Mouse (Mus musculus) frontal cortex, adult 2 months (tissue): ENCODE measurements around the gene Gm27021. TPM values are rescaled to one million over a fixed set of nuclear protein-coding genes. Genes with fewer than 3 reads are reported as not detected.

Experiments
- DNase-seq, 2 experiments: peaks; one replicate each; pipeline ENCODE4 v3.0.0; 2022; ENCODE audit warnings: low spot score in 1 of 2; ENCODE audit errors: extremely low spot score in 1 of 2
- polyA plus RNA-seq: library from polyadenylated mRNA; depleted of rRNA; stranded (reverse); fragments of >200 nt; gene quantifications from 2 replicates; pipeline ENCODE4 v1.2.3, GENCODE M21; 2012

Gene Gm27021
- polyA plus RNA-seq, 1 experiment, result 2.6 TPM

DNA sequence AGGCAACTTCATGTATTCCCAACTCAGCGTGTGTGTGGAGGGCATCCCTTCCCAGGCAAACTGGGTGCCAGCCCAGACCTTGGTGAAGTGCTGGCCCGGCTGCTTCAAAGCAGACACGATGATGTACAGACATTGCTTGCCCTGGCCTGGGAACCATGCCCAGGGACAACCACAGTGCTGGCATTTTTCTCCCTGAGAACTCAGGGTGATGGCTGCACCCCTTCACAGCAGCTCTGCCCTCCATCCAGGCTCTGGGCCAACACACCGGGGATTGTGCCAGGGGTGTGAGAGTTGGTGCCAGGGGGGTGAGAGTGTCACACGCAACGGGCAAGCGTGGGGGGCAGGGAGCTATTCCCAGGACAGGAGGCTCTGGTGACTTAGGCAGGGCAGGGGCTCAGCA lies 23.2 kb downstream of the Gm27021 start:
- peak; percentile 55 to 81 for DNase-seq

- DNase-seq, result no peak
Measured at GRCm38 (mm10) chr8:120642031-120642662, 25.7 kb downstream of the Gm27021 start.

GRCm38 (mm10) chr8:120641245-120641644 lies 26.6 kb downstream of the Gm27021 start:
- no peak for DNase-seq

DNA sequence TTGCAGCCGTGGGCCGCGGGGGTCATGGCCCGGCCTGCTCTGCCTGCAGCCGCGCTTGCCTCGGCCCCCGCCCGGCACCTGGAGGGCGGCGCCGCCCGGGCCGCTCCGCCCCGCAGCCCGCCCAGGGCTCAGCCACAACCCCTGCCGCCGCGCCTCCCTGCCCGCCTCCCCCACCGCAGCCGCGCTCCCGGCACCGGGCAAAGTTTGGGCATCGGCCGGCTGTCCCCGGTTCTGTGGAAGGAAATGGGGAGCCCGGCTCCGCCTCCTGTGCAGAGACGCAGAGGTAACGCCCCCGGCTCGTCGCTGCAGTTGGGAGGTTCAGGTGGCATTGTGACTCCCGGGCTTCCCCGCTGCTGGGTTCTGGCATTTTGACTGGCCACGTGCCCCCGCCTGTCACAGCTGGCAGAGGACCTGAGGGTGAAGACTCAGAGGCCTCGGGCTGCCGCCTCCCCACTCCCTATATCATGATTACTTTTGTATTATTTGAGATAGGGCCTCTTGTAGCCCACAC lies 33.5 kb downstream of the Gm27021 start:
- peak in 1 of 2 experiments; percentile 45 for DNase-seq

GRCm38 (mm10) chr8:120633665-120634271 lies 34.1 kb downstream of the Gm27021 start:
- no peak for DNase-seq

DNA sequence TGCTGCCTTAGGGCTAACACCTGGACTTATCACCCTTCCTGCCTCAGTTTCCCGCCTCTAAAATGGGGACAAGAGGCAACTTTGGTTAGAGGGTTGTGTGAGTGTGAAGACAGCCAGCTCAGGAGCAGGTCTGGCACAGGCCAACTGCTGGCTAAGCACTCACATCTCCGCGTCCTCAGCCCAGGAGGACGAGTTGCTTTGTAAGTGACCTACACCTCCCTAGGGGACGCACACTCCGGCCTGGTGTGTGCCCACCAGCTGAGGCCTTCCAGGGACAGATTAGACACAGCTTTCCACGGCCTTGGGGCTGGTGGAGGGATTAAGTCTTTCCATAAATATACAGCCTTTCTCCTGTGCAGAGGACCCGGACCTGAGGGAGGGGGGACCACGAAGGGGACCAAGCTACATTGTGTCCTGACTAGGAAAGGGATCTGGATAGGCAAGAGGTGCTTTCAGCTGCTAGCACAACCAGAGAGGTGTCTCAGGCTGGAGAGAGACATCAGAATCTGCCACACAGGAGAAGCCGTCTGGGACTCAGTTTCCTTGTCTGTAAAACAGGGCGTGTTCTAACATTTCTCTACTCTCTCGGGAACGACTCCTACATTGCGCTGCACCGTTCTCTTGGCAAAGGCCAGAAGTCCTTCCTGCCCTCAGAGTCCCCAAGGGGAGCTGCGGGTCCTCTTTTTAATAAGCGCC lies 34.8 kb downstream of the Gm27021 start:
- DNase-seq, result no peak

- DNase-seq, result no peak
Measured at GRCm38 (mm10) chr8:120631441-120632375, 36.2 kb downstream of the Gm27021 start.

GRCm38 (mm10) chr8:120630848-120631247 lies 37.0 kb downstream of the Gm27021 start:
- no peak for DNase-seq

DNA sequence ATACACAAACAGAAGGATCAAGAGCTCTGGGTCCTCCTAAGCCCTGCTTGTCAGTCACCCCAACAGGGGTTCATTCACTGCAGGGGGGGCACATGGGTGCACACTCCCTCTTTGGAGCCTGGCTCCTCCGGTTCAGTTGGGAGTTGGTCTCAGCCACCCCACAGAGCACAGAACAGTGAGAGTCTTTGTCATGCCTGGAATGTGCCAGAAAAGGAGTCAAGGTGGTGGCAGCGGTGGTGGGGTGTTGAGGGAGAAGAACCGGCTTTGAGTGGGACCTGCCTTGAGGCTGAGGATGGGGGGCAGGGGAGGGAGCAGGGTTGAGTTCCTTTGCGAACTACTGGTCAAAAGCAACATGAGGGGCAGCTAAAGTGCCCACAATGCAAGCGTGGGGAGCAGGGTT lies 37.8 kb downstream of the Gm27021 start:
- DNase-seq, result no peak

DNA sequence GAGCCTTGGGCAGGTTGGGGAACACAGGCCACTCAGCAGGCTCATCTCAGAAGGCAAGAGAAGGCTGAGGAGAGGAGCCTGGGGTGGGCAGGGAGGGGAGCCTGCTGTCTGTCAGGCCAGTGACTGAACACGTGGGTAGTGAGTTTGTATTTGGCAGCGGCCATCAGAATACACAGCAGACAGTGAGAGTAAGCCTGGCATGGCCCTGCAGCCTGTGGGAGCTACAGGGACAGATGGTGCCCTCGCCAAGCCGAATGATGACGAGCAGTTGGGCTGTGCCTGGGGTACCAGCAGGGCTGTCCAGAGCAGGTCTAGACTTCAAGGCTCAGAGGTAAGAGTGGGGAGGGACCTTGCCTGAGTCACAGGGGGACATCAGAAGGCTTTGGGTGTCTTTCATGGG lies 40.6 kb downstream of the Gm27021 start:
- DNase-seq, result no peak

DNA sequence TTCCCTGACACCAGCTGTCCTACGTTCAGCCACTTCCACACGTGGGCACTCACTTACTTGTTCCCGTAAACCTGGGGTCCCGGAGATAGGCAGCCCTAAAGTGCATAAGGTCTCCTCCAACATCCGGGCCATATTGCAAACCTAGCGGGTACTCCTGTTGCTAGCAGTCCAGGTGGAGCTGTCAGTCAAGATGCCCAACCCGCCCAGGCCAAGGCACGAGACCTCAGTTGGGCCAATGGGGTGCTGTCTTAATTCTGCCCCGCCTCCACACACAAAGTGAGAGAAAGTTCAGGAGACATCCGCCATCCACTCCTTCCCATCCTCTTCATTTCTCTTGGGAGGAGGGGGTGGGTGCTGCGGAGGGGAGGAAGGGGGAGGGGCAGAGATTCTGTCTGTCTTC lies 41.4 kb downstream of the Gm27021 start:
- no peak for DNase-seq

DNA sequence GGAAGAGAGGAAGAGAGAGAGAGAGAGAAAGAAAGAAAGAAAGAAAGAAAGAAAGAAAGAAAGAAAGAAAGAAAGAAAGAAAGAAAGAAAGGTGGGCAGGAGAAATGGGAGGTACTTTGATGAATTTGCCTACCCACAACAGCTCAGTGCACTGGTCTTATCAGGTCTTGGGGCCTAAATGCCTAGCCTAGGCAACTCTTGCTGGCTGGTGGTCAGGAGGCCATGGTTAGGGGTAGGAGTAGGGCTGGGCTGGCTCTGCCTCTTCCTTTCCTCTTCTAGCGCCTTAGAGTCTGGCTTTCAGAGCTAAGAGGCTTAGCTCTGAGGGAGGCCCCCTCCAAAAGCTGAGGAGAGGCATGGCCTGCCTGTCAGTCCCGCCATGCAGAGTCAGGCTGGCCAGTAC lies 44.3 kb downstream of the Gm27021 start:
- DNase-seq, result no peak

GRCm38 (mm10) chr8:120622161-120622560 lies 45.7 kb downstream of the Gm27021 start:
- no peak for DNase-seq

DNA sequence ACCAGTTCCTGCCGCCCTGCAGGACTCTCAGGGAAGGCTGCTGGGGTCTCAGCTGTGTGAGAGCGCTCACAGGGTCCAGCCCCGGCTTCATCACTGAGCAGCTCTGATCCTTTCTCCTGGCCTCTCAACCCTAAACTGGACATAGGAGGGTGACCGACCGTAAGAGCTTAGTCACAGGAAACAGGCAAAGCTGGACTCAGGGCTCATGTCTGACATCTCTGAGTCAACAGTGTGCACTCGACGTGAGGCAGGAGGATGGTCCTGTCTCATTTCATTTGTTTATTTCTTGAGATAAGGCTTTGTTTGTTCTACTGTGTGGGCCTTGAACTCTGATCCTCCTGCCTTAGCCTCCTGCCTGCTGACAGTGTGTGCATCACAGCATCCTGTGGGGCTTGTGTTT lies 47.4 kb downstream of the Gm27021 start:
- no peak for DNase-seq

DNA sequence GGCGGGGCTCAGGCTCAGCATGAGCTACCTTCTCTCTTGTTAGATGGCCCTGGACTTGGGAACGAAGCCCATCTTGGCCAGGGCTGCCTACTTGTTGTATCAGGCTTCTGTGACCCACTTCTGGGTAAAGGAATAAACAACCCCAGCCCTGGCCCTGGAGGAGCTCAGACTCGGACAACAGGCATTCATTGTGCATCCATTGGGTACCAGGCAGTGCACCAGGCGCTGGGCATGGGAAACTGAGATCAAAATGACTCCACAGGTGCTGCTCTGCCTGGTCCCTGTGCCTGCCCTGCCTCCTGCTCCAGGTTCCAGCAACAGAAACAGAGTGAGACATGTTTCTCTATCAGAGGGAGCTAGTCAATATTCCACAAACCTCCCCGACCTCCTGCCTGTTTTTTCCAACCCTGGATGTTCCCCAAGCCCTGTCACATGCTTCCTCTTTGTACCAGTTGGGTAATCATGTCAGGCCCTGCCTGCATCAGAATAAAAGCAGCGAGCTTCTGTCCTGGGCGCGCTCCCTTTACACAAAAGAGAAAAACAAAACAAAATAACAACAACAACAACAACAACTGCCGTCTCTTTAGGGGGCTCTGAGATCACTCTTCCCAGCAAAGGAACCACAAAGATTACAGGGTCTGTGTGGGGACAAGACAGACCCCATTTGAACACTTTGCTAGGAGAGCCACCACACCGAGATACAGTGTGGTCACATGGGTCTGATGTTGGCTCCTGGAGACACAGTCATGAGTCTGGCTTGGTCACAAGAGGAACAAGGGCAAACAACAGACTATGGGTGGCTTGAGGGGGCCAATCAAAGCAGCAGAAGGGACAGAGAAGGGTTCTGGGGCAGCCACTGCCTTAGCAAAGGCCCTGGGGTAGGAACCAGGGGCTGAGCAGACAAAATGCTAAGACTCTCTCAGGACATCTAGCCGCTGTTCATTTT lies 48.4 kb downstream of the Gm27021 start:
- DNase-seq, result peak; percentile 38 to 45

- DNase-seq, result peak in 1 of 2 experiments; percentile 81
Measured at GRCm38 (mm10) chr8:120618110-120618509, 49.8 kb downstream of the Gm27021 start.

DNA sequence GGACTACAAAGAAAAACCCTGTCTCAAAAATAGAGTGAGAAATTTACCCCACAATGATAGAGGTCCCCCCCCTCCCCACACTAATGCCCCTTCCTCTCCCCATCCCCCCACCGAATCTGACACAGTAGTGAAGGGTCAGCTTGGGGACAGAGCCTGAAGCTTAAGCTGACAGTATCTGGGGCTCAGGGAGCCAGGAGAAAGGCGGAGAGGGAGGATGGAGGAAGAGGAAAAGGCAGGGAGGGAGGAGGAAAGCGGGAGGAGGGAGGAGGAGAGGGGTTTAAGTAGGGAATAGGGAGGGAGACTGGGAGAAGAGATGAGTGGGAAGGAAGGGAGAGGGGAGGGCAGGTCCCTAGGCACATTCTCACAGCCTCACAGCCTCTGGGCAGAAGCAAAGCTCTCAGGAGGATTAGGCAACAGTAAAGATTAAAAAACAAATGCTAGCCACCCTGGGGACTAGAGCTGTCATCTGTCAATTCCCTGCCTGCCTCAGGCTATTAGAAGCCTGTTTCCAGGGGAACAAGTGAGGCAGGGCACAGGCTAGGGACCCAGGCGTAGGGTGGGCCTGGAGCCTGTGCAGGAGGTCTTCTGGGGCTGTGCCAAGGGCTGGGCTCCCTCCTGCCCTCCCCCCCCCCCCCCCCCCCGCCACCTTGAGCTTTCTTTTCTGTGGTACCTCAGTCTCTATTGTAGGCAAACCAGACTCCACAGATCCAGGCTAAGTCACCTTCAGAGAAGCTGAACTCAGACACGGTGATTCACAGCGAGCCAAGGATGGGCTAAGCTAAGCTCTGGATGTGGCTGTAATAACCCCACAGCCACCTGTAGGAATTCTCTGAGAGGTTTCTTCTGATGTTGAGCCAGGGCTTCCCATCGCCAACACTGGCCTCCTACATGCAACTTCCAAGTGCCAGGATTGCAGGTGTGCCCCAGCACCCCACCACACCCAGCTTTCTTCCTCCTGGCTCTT lies 50.9 kb downstream of the Gm27021 start:
- DNase-seq, result no peak

GRCm38 (mm10) chr8:120614491-120614890 lies 53.4 kb downstream of the Gm27021 start:
- DNase-seq, result no peak
